Mouse (Mus musculus): ENCODE data around the gene Bmper. TPM values are rescaled to one million over a fixed set of nuclear protein-coding genes. Genes with fewer than 3 reads are reported as not detected.

Bmper gene
- total and polyA plus RNA-seq, 3 experiments, result 1.3 to 1.9 (median 1.4) TPM

DNA sequence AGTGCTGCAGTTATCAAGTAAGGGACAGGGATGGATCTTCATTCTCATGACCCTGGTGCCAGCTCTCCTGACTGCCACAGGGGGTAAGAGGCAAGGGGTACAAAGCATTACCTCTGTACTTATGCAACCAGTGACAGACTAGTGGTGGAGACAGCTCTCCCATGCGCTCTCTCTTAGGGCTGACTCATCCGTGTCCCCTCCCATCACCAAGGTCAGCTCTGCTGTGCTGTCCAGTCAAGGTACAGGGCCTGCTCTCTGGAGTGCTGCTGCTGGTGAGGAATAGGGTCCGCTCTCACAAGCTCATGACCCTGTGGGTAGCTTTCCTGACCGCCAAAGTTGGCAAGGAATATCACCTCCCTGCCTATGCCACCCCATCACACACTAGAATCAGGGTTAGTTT, 222.1 kb downstream of the Bmper start:
- Histone ChIP-seq H3K9me3 (replicated peaks; ENCODE audit: low read length) (no peaks in the 10 kb centered on the region), H3K4me3 (replicated peaks in 1 of 3; ENCODE audit: low read depth in 2 of 3, low read length in 2 of 3, poor library complexity in 1 of 3) (no peak overlapping the region), H3K27me3 (replicated peaks) (no peaks in the 10 kb centered on the region), H3K9ac (ENCODE audit: insufficient read depth, low read depth) (no peak overlapping the region), H3K79me2 (replicated peaks; ENCODE audit: control insufficient read depth, extremely low read depth, insufficient read depth, poor library complexity, severe bottlenecking) (no peaks in the 10 kb centered on the region), H3K4me1 (ENCODE audit: control insufficient read depth in 1 of 2, insufficient read depth in 2 of 2) (no peaks in the 10 kb centered on the region), H3K4me2 (ENCODE audit: insufficient read depth, low read depth, poor library complexity, severe bottlenecking) (no peak overlapping the region), H3K27ac (ENCODE audit: insufficient read depth, low read depth) (no peak overlapping the region), H3K36me3 (replicated peaks in 1 of 2; ENCODE audit: control insufficient read depth in 1 of 2, insufficient read depth in 1 of 2, low read length in 1 of 2) (no peaks in the 10 kb centered on the region)
- in situ Hi-C loops (cut with MboI; ENCODE audit: low pct_ligation_motif_present, low pct_unique_long_range_greater_than_20kb, low sequenced_read_pairs) (no loop called here), dilution Hi-C loops (cut with MboI; ENCODE audit: extremely low pct_ligation_motif_present, extremely low pct_unique_long_range_greater_than_20kb, low sequenced_read_pairs) (no loop called here)
- DNase-seq (ENCODE audit: extremely low read depth), result no peak
- no peak for TF ChIP-seq MAX (IDR thresholded peaks at IDR 0.05; ENCODE audit: low read length)
- no peak for TF ChIP-seq HCFC1 (IDR thresholded peaks at IDR 0.05; ENCODE audit: low read depth, low read length)
- TF ChIP-seq CHD1 (IDR thresholded peaks at IDR 0.05; ENCODE audit: low read depth, low read length), result no peak
- TF ChIP-seq USF1 (IDR thresholded peaks at IDR 0.05; ENCODE audit: low read depth, low read length), result no peak
- no peak for TF ChIP-seq KAT2A (IDR thresholded peaks at IDR 0.05; ENCODE audit: insufficient replicate concordance, low read length)
- TF ChIP-seq TCF12 (IDR thresholded peaks at IDR 0.05; ENCODE audit: low read depth, low read length), result no peak
- TF ChIP-seq MAZ (IDR thresholded peaks at IDR 0.05; ENCODE audit: low read depth, low read length), result no peak
- TF ChIP-seq UBTF (IDR thresholded peaks at IDR 0.05; ENCODE audit: low read depth, low read length), result no peak

DNA sequence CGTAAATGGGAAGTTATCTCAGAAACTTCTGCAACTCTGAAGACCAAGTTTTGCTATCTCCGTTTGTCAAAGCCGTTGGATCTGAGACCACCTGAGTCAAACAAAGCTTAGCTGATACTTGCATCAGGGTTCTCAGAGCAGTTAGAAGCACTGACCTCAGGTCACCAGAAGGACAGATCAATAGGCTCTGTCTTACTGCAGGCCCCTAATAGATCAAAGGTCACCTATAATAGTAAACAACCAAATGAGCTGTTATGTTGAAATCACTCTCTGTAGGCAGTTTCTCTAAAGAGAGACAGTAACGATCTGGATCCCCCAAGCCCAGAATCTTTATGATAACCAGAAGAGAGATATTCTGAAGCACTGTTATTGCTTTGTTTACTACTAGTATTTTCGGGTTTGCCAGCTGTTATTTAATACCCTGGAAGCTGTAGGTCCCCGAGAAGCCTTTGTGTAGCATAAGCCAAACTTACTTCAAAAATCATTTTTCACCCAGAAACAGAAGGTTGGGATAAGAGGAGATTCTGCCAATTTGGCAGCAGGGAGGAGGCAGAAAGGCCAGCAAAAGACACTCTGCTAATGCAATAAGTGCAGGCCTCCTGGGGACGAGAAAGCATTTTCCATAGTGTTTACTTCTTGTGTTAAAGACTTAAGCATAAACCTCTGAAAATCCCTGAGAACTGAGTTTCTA, 224.5 kb downstream of the Bmper start:
- no peaks in the 10 kb centered on the region for H3K79me2 ChIP-seq (replicated peaks; ENCODE audit: control insufficient read depth, extremely low read depth, insufficient read depth, poor library complexity, severe bottlenecking)
- TF ChIP-seq KAT2A (IDR thresholded peaks at IDR 0.05; ENCODE audit: insufficient replicate concordance, low read length) (no peak), MAZ (IDR thresholded peaks at IDR 0.05; ENCODE audit: low read depth, low read length) (no peak), BHLHE40 (IDR thresholded peaks at IDR 0.05; ENCODE audit: low read depth, low read length) (no peak), E2F4 (IDR thresholded peaks at IDR 0.05; ENCODE audit: insufficient replicate concordance, low read depth, low read length) (no peak), TBP (conservative IDR thresholded peaks at IDR 0.05; ENCODE audit: low read depth, low read length) (no peak), PAX5 (IDR thresholded peaks at IDR 0.05; ENCODE audit: low read length) (no peak), JUN (IDR thresholded peaks at IDR 0.05; ENCODE audit: insufficient read depth, low read depth, low read length) (no peak), CHD2 (IDR thresholded peaks at IDR 0.05; ENCODE audit: low read length) (no peak), CHD1 (IDR thresholded peaks at IDR 0.05; ENCODE audit: low read depth, low read length) (no peak), TCF12 (IDR thresholded peaks at IDR 0.05; ENCODE audit: low read depth, low read length) (no peak)
- dilution Hi-C loops (cut with MboI; ENCODE audit: extremely low pct_ligation_motif_present, extremely low pct_unique_long_range_greater_than_20kb, low sequenced_read_pairs) (no loop called here), in situ Hi-C loops (cut with MboI; ENCODE audit: low pct_ligation_motif_present, low pct_unique_long_range_greater_than_20kb, low sequenced_read_pairs) (no loop called here)
- H3K4me3 ChIP-seq (replicated peaks in 1 of 3; ENCODE audit: low read depth in 2 of 3, low read length in 2 of 3, poor library complexity in 1 of 3), result no peak overlapping the region
- H3K9me3 ChIP-seq (replicated peaks; ENCODE audit: low read length), result no peaks in the 10 kb centered on the region
- no peak overlapping the region for H3K4me2 ChIP-seq (ENCODE audit: insufficient read depth, low read depth, poor library complexity, severe bottlenecking)
- H3K36me3 ChIP-seq (replicated peaks in 1 of 2; ENCODE audit: control insufficient read depth in 1 of 2, insufficient read depth in 1 of 2, low read length in 1 of 2), result no peaks in the 10 kb centered on the region
- H3K9ac ChIP-seq (ENCODE audit: insufficient read depth, low read depth), result no peak overlapping the region
- no peaks in the 10 kb centered on the region; a peak in 1 of 4 replicates for H3K4me1 ChIP-seq (ENCODE audit: control insufficient read depth in 1 of 2, insufficient read depth in 2 of 2)
- no peak overlapping the region for H3K27ac ChIP-seq (ENCODE audit: insufficient read depth, low read depth)
- H3K27me3 ChIP-seq (replicated peaks), result no peaks in the 10 kb centered on the region
- no peak for DNase-seq (ENCODE audit: extremely low read depth)
